ENCODE assay signal across 18 mouse cellular contexts in the genomic region with DNA sequence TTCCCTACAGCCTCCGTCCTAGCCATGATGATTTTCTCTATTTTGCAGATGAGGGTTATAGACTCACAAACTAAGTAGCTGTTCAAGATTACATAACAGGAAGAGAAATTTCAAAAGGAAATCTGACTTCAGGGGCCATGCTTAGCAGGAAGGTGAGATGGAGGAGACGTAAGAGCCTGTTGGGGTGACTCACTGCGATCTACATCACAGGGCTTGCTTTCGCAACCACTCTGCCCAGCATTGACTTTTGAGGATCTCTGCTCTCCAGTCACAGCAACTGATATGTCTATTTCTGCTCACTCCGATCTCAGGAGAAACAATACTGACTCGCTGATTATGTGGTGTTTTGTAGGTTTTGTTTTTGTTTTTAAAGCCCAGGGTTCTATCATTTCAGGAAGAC. TPM values are rescaled to one million over a fixed set of nuclear protein-coding genes. Genes with fewer than 3 reads are reported as not detected.
A peak's percentile ranks its signal among the peaks of the same experiment; 100 is the strongest.
DNase-seq lines count a peak whose midpoint lies in the region; ATAC-seq and TF ChIP-seq lines count a peak whose summit lies in the region.
"Had no signal": no experiment of that assay in that cellular context is flagged by ENCODE, and none has a peak within 500 bp of the region (broad histone marks: within the 10 kb centered on the region; RNA-seq: fewer than 3 reads in every experiment).

No protein-coding gene starts in this region.

- TF ChIP-seq POLR2A in myocyte (IDR thresholded peaks at IDR 0.05; ENCODE audit: insufficient read length, low read depth), result no peak

- H3K9me3 ChIP-seq in liver, embryonic 14.5 days (ENCODE audit: control insufficient read depth, low read length), result no peaks in the 10 kb centered on the region
- no peaks in the 10 kb centered on the region for H3K9me3 ChIP-seq in liver, embryonic 12.5 days (replicated peaks)
- peaks cover 8% of the 10 kb centered on the region for H3K9me3 ChIP-seq in heart, embryonic 12.5 days (replicated peaks)
- H3K9me3 ChIP-seq: embryonic facial prominence, embryonic 13.5 days; G1E; heart, embryonic 15.5 days; limb, embryonic 15.5 days had no signal

- H3K27ac ChIP-seq in liver, embryonic 14.5 days, result no peak overlapping the region
- H3K27ac ChIP-seq in liver, embryonic 12.5 days, result no peak overlapping the region
- no peak overlapping the region for H3K27ac ChIP-seq in heart, embryonic 12.5 days (ENCODE audit: poor library complexity, severe bottlenecking)
- H3K27ac ChIP-seq: embryonic facial prominence, embryonic 13.5 days; gastrocnemius, adult 2 months; heart, embryonic 15.5 days; limb, embryonic 15.5 days had no signal

- DNase-seq in liver, embryonic 14.5 days (ENCODE audit: low read depth in 3 of 3, low spot score in 3 of 3), result peak; percentile 5 to 20 (median 14)
- peak; percentile 47 for DNase-seq in NIH3T3 (ENCODE audit: low read depth)
- DNase-seq in thymus, postnatal 25 days, result no peak
- DNase-seq: cerebellum, adult 11-12 months; gastrocnemius, adult 2 months; kidney, adult 8-10 months; kidney, postnatal 4 days; thymus, postnatal 36 days had no signal

- WGBS in liver, embryonic 14.5 days (ENCODE audit: insufficient replicate concordance), result 73% methylated on average over 6 of the region's 6 CpGs
- WGBS in liver, embryonic 12.5 days (ENCODE audit: insufficient replicate concordance), result 73% methylated on average over 6 of the region's 6 CpGs
- 79% methylated on average over 6 of the region's 6 CpGs for WGBS in heart, embryonic 12.5 days

- H3K4me2 ChIP-seq in liver, embryonic 14.5 days (ENCODE audit: low read depth), result no peak overlapping the region
- H3K4me2 ChIP-seq in liver, embryonic 12.5 days, result no peak overlapping the region
- H3K4me2 ChIP-seq in myocyte (ENCODE audit: low read depth), result no peak overlapping the region
- H3K4me2 ChIP-seq in heart, embryonic 12.5 days, result no peak overlapping the region
- H3K4me2 ChIP-seq: embryonic facial prominence, embryonic 13.5 days; heart, embryonic 15.5 days; limb, embryonic 15.5 days; midbrain, embryonic 11.5 days had no signal

- no peak overlapping the region for H3K9ac ChIP-seq in liver, embryonic 14.5 days (replicated peaks)
- no peak overlapping the region for H3K9ac ChIP-seq in liver, embryonic 12.5 days
- H3K9ac ChIP-seq in heart, embryonic 12.5 days, result no peak overlapping the region
- H3K9ac ChIP-seq: embryonic facial prominence, embryonic 13.5 days; heart, embryonic 15.5 days; limb, embryonic 15.5 days had no signal

- H3K36me3 ChIP-seq in liver, embryonic 14.5 days (replicated peaks; ENCODE audit: control insufficient read depth, insufficient read depth, low read depth), result no peaks in the 10 kb centered on the region
- peaks cover 12% of the 10 kb centered on the region for H3K36me3 ChIP-seq in liver, embryonic 12.5 days
- peaks cover 24% of the 10 kb centered on the region for H3K36me3 ChIP-seq in myocyte (ENCODE audit: control insufficient read depth, insufficient read depth)
- peaks cover 12% of the 10 kb centered on the region for H3K36me3 ChIP-seq in heart, embryonic 12.5 days
- H3K36me3 ChIP-seq: limb, embryonic 15.5 days had no signal

- no peak overlapping the region for H3K4me3 ChIP-seq in liver, embryonic 14.5 days (ENCODE audit: insufficient read depth in 1 of 2, low read depth in 2 of 2, low read length in 2 of 2)
- no peak overlapping the region for H3K4me3 ChIP-seq in liver, embryonic 12.5 days
- no peak overlapping the region for H3K4me3 ChIP-seq in myocyte
- no peak overlapping the region for H3K4me3 ChIP-seq in heart, embryonic 12.5 days
- H3K4me3 ChIP-seq: embryonic facial prominence, embryonic 13.5 days; gastrocnemius, adult 2 months; heart, embryonic 15.5 days; limb, embryonic 15.5 days had no signal

- peaks cover 3% of the 10 kb centered on the region for H3K79me2 ChIP-seq in myocyte (ENCODE audit: control insufficient read depth, insufficient read depth)

- H3ac ChIP-seq in myocyte (ENCODE audit: control insufficient read depth, insufficient read length), result no peak overlapping the region

- H3K27me3 ChIP-seq in liver, embryonic 14.5 days (ENCODE audit: control insufficient read depth, insufficient read depth, low read length), result no peaks in the 10 kb centered on the region
- no peaks in the 10 kb centered on the region for H3K27me3 ChIP-seq in liver, embryonic 12.5 days (replicated peaks)
- no peaks in the 10 kb centered on the region for H3K27me3 ChIP-seq in myocyte (ENCODE audit: control insufficient read depth, insufficient read depth, insufficient read length)
- no peaks in the 10 kb centered on the region for H3K27me3 ChIP-seq in heart, embryonic 12.5 days (replicated peaks)
- H3K27me3 ChIP-seq: embryonic facial prominence, embryonic 13.5 days; heart, embryonic 15.5 days; limb, embryonic 15.5 days had no signal

- ATAC-seq in liver, embryonic 14.5 days (ENCODE audit: insufficient read depth), result no peak
- no peak for ATAC-seq in liver, embryonic 12.5 days
- ATAC-seq in common myeloid progenitor, adult 5-6 weeks (replicated peaks; ENCODE audit: low read depth, poor library complexity, severe bottlenecking), result peak; percentile 83
- no peak for ATAC-seq in heart, embryonic 12.5 days (ENCODE audit: insufficient number of reproducible peaks, low FRiP score)
- ATAC-seq: forebrain, embryonic 16.5 days had no signal

- TF ChIP-seq EP300 in liver, embryonic 14.5 days (IDR thresholded peaks at IDR 0.05; ENCODE audit: low read depth), result no peak

- TF ChIP-seq CTCF in liver, embryonic 14.5 days (IDR thresholded peaks at IDR 0.05; ENCODE audit: low read depth), result no peak

- no peaks in the 10 kb centered on the region for H3K4me1 ChIP-seq in liver, embryonic 14.5 days (replicated peaks; ENCODE audit: control insufficient read depth in 2 of 2, insufficient read depth in 2 of 2, low read length in 1 of 2)
- H3K4me1 ChIP-seq in liver, embryonic 12.5 days, result no peaks in the 10 kb centered on the region
- peaks cover 8% of the 10 kb centered on the region for H3K4me1 ChIP-seq in heart, embryonic 12.5 days (replicated peaks)
- H3K4me1 ChIP-seq: embryonic facial prominence, embryonic 13.5 days; limb, embryonic 15.5 days had no signal

TF ChIP-seq in myocyte, 11 proteins besides CTCF, POLR2A, EP300 and RAD21:
- 0 out of 2 replicates have a peak, but pooled peaks have one; percentile 4 for TF ChIP-seq CEBPB (IDR thresholded peaks at IDR 0.05; ENCODE audit: insufficient read depth, poor library complexity, severe bottlenecking)
- TF ChIP-seq MYOG (IDR thresholded peaks at IDR 0.05; ENCODE audit: control insufficient read depth in 1 of 3, insufficient read depth in 1 of 3, insufficient read length in 2 of 3, low read depth in 2 of 3), result no peak
- no peak for TF ChIP-seq TCF12 (IDR thresholded peaks at IDR 0.05; ENCODE audit: insufficient read depth, poor library complexity, severe bottlenecking)
- no peak for TF ChIP-seq E2F4 (IDR thresholded peaks at IDR 0.05; ENCODE audit: insufficient read depth)
TF ChIP-seq in myocyte: peak in this region for 1.

RNA-seq across cellular contexts. Expression of a gene that starts 49.8 kb away (rescaled TPM):
- 3.9 and 7.1 TPM in 2 replicates for polyA plus RNA-seq in liver, embryonic 14.5 days (2012; rRNA removed)
- polyA plus RNA-seq in liver, embryonic 14.5 days (2014; fragmentation: Nextera tagmentation; extraction: Ambion mirVana), result 52.1 and 59.7 TPM in 2 replicates
- 60.8 and 62.5 TPM in 2 replicates for polyA plus RNA-seq in liver, embryonic 12.5 days (2016; fragmentation: Nextera tagmentation; extraction: Ambion mirVana)
- total RNA-seq in common myeloid progenitor, adult 5-6 weeks (2017), result 36.6 and 67.0 TPM in 2 replicates
- 74.7 TPM for polyA plus RNA-seq in myocyte (2012; fragmentation: generic; extraction: Trizol)
- polyA plus RNA-seq in heart, embryonic 12.5 days (2016; fragmentation: Nextera tagmentation; extraction: Ambion mirVana), result 123 and 126 TPM in 2 replicates
